In genomic region chr12:111406622-111407021, GRCm38 (mm10) we compare ENCODE assay signal across 9 mouse cellular contexts. TPM values are rescaled to one million over a fixed set of nuclear protein-coding genes. Genes with fewer than 3 reads are reported as not detected.
A peak's percentile ranks its signal among the peaks of the same experiment; 100 is the strongest.
DNase-seq lines count a peak whose midpoint lies in the region; ATAC-seq and TF ChIP-seq lines count a peak whose summit lies in the region.
"Had no signal": no experiment of that assay in that cellular context is flagged by ENCODE, and none has a peak within 500 bp of the region (broad histone marks: within the 10 kb centered on the region; RNA-seq: fewer than 3 reads in every experiment).

Gene Lbhd2 (plus strand): TSS chr12:111406809.

- intact Hi-C loops in heart, adult 2 months (cut with DNase I), result no loop called here

- no peaks in the 10 kb centered on the region for H3K79me2 ChIP-seq in heart, adult 2 months (replicated peaks; ENCODE audit: control insufficient read depth, insufficient read depth, low read length)

- H3K4me3 ChIP-seq in heart, embryonic 10.5 days, result peak within 1 kb of the TSS; percentile 37
- no peak within 1 kb of the TSS for H3K4me3 ChIP-seq in heart, adult 2 months
- no peak within 1 kb of the TSS for H3K4me3 ChIP-seq in neural tube, embryonic 12.5 days
- H3K4me3 ChIP-seq in intestine, postnatal 0 days (ENCODE audit: low read depth, low read length), result no peak within 1 kb of the TSS
- 0 out of 2 replicates have a peak within 1 kb of the TSS, but pooled peaks have one; percentile 13 for H3K4me3 ChIP-seq in stomach, embryonic 14.5 days (ENCODE audit: low read depth, low read length)

- H3K27me3 ChIP-seq in heart, embryonic 10.5 days (ENCODE audit: insufficient read depth, poor library complexity, severe bottlenecking), result peaks cover 75% of the 10 kb centered on the region
- H3K27me3 ChIP-seq in heart, adult 2 months (ENCODE audit: control insufficient read depth, insufficient read depth, low read length), result 0 out of 2 replicates have a peak, but pooled peaks cover 3% of the 10 kb centered on the region
- H3K27me3 ChIP-seq in neural tube, embryonic 12.5 days (replicated peaks), result peaks cover 49% of the 10 kb centered on the region
- peaks cover 9% of the 10 kb centered on the region for H3K27me3 ChIP-seq in intestine, postnatal 0 days (replicated peaks; ENCODE audit: control insufficient read depth, insufficient read depth, low read length)
- 0 out of 2 replicates have a peak, but pooled peaks cover 6% of the 10 kb centered on the region for H3K27me3 ChIP-seq in stomach, embryonic 14.5 days (ENCODE audit: control insufficient read depth, insufficient read depth, low read length)

- TF ChIP-seq CTCF in heart, adult 2 months (IDR thresholded peaks at IDR 0.05), result no peak
- no peak for TF ChIP-seq CTCF in intestine, postnatal 0 days (IDR thresholded peaks at IDR 0.05; ENCODE audit: low read depth)

- H3K36me3 ChIP-seq in heart, embryonic 10.5 days, result no peaks in the 10 kb centered on the region
- no peaks in the 10 kb centered on the region for H3K36me3 ChIP-seq in heart, adult 2 months (ENCODE audit: control insufficient read depth, insufficient read depth, low read length)
- H3K36me3 ChIP-seq in neural tube, embryonic 12.5 days, result no peaks in the 10 kb centered on the region
- no peaks in the 10 kb centered on the region for H3K36me3 ChIP-seq in intestine, postnatal 0 days (ENCODE audit: control insufficient read depth, insufficient read depth)
- no peaks in the 10 kb centered on the region for H3K36me3 ChIP-seq in stomach, embryonic 14.5 days (ENCODE audit: control insufficient read depth, insufficient read depth, low read length)

- no peaks in the 10 kb centered on the region for H3K9me3 ChIP-seq in heart, embryonic 10.5 days
- H3K9me3 ChIP-seq in neural tube, embryonic 12.5 days, result no peaks in the 10 kb centered on the region
- no peaks in the 10 kb centered on the region for H3K9me3 ChIP-seq in intestine, postnatal 0 days (ENCODE audit: control insufficient read depth)
- H3K9me3 ChIP-seq in stomach, embryonic 14.5 days (ENCODE audit: control insufficient read depth, low read depth, low read length), result no peaks in the 10 kb centered on the region

- DNase-seq in heart, embryonic 10.5 days (ENCODE audit: low spot score), result no peak
- DNase-seq in heart, adult 2 months, result no peak
- no peak for DNase-seq in neural tube, embryonic 10.5 days (ENCODE audit: extremely low spot score, low spot score)
- no peak for DNase-seq in thymus, postnatal 25 days
- DNase-seq: lung, postnatal 4 days had no signal

- no peak for TF ChIP-seq POLR2A in heart, adult 2 months (IDR thresholded peaks at IDR 0.05; ENCODE audit: insufficient read depth, low read depth, low read length)

- WGBS in heart, embryonic 10.5 days, result 2% methylated on average over 24 of the region's 24 CpGs
- WGBS in heart, adult 2 months, result 8% methylated on average over 24 of the region's 24 CpGs
- under 1% methylated on average over 24 of the region's 24 CpGs for WGBS in neural tube, embryonic 12.5 days
- WGBS in intestine, postnatal 0 days, result 1% methylated on average over 22 of the region's 24 CpGs
- WGBS in stomach, embryonic 14.5 days, result 2% methylated on average over 23 of the region's 24 CpGs

- H3K4me1 ChIP-seq in heart, embryonic 10.5 days, result peaks cover 13% of the 10 kb centered on the region
- H3K4me1 ChIP-seq in heart, adult 2 months (ENCODE audit: control insufficient read depth, insufficient read depth, low read length), result peaks cover under 1% of the 10 kb centered on the region
- H3K4me1 ChIP-seq in neural tube, embryonic 12.5 days, result peaks cover 9% of the 10 kb centered on the region; the same call in 1 of the 2 replicates
- H3K4me1 ChIP-seq in intestine, postnatal 0 days (replicated peaks; ENCODE audit: control insufficient read depth, insufficient read depth, low read length), result no peaks in the 10 kb centered on the region
- H3K4me1 ChIP-seq in stomach, embryonic 14.5 days (ENCODE audit: control insufficient read depth, insufficient read depth, low read length), result peaks cover 6% of the 10 kb centered on the region; the same call in 1 of the 2 replicates

- H3K27ac ChIP-seq in heart, embryonic 10.5 days, result peak within 1 kb of the TSS; percentile 72
- H3K27ac ChIP-seq in heart, adult 2 months, result no peak within 1 kb of the TSS
- H3K27ac ChIP-seq in neural tube, embryonic 12.5 days, result no peak within 1 kb of the TSS
- H3K27ac ChIP-seq in intestine, postnatal 0 days (ENCODE audit: low read depth, low read length), result no peak within 1 kb of the TSS
- no peak within 1 kb of the TSS for H3K27ac ChIP-seq in stomach, embryonic 14.5 days (ENCODE audit: low read length)

- ATAC-seq in neural tube, embryonic 12.5 days (ENCODE audit: low FRiP score, low read depth), result no peak
- no peak for ATAC-seq in intestine, postnatal 0 days
- ATAC-seq in stomach, embryonic 14.5 days (ENCODE audit: insufficient number of reproducible peaks, insufficient read depth, low FRiP score, low read depth), result no peak
- ATAC-seq in cerebellum, adult (ENCODE audit: insufficient number of reproducible peaks, low FRiP score, low TSS enrichment), result no peak

- peak within 1 kb of the TSS; percentile 42 for H3K4me2 ChIP-seq in neural tube, embryonic 12.5 days (replicated peaks)
- peak within 1 kb of the TSS; percentile 44 for H3K4me2 ChIP-seq in intestine, postnatal 0 days (replicated peaks; ENCODE audit: low read depth)
- peak within 1 kb of the TSS; percentile 38 for H3K4me2 ChIP-seq in stomach, embryonic 14.5 days (replicated peaks; ENCODE audit: low read depth, low read length)

- no peak for TF ChIP-seq EP300 in heart, adult 2 months (IDR thresholded peaks at IDR 0.05; ENCODE audit: insufficient read depth, low read depth, low read length)

- H3K9ac ChIP-seq in heart, adult 2 months (ENCODE audit: low read depth, low read length), result no peak within 1 kb of the TSS
- no peak within 1 kb of the TSS for H3K9ac ChIP-seq in neural tube, embryonic 12.5 days
- no peak within 1 kb of the TSS for H3K9ac ChIP-seq in intestine, postnatal 0 days (ENCODE audit: low read depth, low read length)
- H3K9ac ChIP-seq in stomach, embryonic 14.5 days (replicated peaks; ENCODE audit: low read depth, low read length), result no peak within 1 kb of the TSS

RNA-seq across cellular contexts. Expression of gene Lbhd2, which starts in this region (rescaled TPM):
- polyA plus RNA-seq in heart, embryonic 10.5 days (2016; fragmentation: Nextera tagmentation; extraction: Ambion mirVana), result 0.21 and 0.30 TPM in 2 replicates
- not detected for total RNA-seq in heart, adult 2 months (2021)
- polyA plus RNA-seq in heart, adult 2 months (2012; rRNA removed), result not detected in 2 replicates
- 0.42 and 0.51 TPM in 2 replicates for polyA plus RNA-seq in neural tube, embryonic 12.5 days (2016; fragmentation: Nextera tagmentation; extraction: Ambion mirVana)
- polyA plus RNA-seq in intestine, postnatal 0 days (2015; fragmentation: Nextera tagmentation; extraction: Ambion mirVana), result 2.2 and 2.8 TPM in 2 replicates
- polyA plus RNA-seq in stomach, embryonic 14.5 days (2014; fragmentation: Nextera tagmentation; extraction: Ambion mirVana), result 0.93 and 1.5 TPM in 2 replicates

Comparison
In these comparisons a context has a peak if more than half of its experiments do, and no peak if none do; other contexts are left out.
1. H3K4me3 ChIP-seq: peak in heart, embryonic 10.5 days (single experiment) and stomach, embryonic 14.5 days (single experiment); none in heart, adult 2 months (single experiment), neural tube, embryonic 12.5 days (single experiment) and intestine, postnatal 0 days (single experiment).
2. Peak in every context shown above with its lines, with median percentiles within 50 percentile points of each other: H3K4me2 ChIP-seq.